Mouse (Mus musculus): ENCODE measurements around the gene Thra. TPM values are rescaled to one million over a fixed set of nuclear protein-coding genes. Genes with fewer than 3 reads are reported as not detected.
"Not testable (repeated sequence)": the region's sequence is repeated elsewhere in the genome, so short reads cannot be mapped to it uniquely, and the experiment has no call there.

The Thra gene
- total and polyA plus RNA-seq, 3 experiments = 20.1 to 68.0 (median 33.1) TPM

DNA sequence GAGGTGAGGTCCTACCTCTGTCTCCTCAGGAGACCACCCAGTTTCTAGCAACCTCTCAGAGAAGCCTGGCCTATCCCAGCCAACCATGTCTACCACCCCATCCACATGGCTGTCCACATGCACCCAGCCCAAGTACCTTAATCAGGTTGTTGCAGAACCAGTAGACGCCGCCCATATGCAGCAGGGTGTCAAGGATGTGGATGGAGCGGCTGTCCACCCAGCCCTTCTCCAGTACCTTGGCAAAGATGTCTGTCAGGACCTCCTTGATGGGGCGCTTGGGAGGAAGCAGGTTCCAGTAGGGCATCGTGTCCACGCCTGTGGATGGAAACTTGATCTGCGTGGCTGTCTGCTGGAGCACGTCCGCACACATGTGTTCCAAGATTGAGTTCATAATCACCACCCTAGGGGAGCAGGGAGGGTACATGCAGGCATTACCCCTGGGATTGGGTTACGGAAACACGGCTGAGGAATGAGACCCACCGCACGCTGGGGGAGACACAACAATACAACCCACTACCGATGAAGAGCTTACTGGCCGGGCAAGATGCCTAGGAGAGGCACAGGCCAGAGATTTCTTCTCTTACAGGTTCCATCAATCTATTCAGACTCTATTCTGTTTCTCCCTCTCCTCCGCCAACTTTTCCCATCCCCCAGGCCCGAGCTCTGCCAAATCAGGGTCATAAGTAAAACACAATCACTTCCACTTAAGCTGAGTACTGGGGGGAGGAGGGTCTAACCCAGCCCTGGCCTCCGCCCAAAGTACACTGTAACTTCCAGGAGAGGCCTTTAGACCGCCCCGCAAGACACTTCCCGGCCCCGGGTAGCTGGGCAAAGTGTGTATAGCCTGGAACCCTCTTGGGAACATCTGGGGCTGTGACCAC, 32.8 kb upstream of the Thra start:
- no peak overlapping the region for H3K4me3 ChIP-seq (ENCODE audit: low read depth, low read length)
- H3K4me1 ChIP-seq (ENCODE audit: insufficient read depth, low read depth, low read length) = peaks cover 26% of the 10 kb centered on the region
- H3K9me3 ChIP-seq (replicated peaks) = no peaks in the 10 kb centered on the region
- H3K27me3 ChIP-seq (ENCODE audit: insufficient read depth, low read length) = peaks cover under 1% of the 10 kb centered on the region; the same call in 1 of the 2 replicates
- ATAC-seq (ENCODE audit: extremely low read depth, insufficient number of reproducible peaks, low FRiP score, poor library complexity, severe bottlenecking) = no peak
- no peak for DNase-seq (ENCODE audit: low spot score)
- peaks cover 91% of the 10 kb centered on the region for H3K36me3 ChIP-seq (replicated peaks)
- TF ChIP-seq CTCF (IDR thresholded peaks at IDR 0.05; ENCODE audit: low read depth, low read length) (no peak), GATA2 (IDR thresholded peaks at IDR 0.05; ENCODE audit: borderline replicate concordance, low read depth, low read length) (no peak), TAL1 (conservative IDR thresholded peaks at IDR 0.05; ENCODE audit: low read depth, low read length) (no peak)

GRCm38 (mm10) chr11:98708282-98708956, 32.0 kb upstream of the Thra start:
- Histone ChIP-seq H3K4me1 (ENCODE audit: insufficient read depth, low read depth, low read length) (peaks cover 25% of the 10 kb centered on the region), H3K4me3 (ENCODE audit: low read depth, low read length) (no peak overlapping the region), H3K36me3 (replicated peaks) (peaks cover 97% of the 10 kb centered on the region), H3K27me3 (ENCODE audit: insufficient read depth, low read length) (no peaks in the 10 kb centered on the region), H3K9me3 (replicated peaks) (no peaks in the 10 kb centered on the region)
- DNase-seq (ENCODE audit: low spot score) (no peak), ATAC-seq (ENCODE audit: extremely low read depth, insufficient number of reproducible peaks, low FRiP score, poor library complexity, severe bottlenecking) (no peak)
- TF ChIP-seq GATA2 (IDR thresholded peaks at IDR 0.05; ENCODE audit: borderline replicate concordance, low read depth, low read length) = no peak
- no peak for TF ChIP-seq TAL1 (conservative IDR thresholded peaks at IDR 0.05; ENCODE audit: low read depth, low read length)
- no peak for TF ChIP-seq GATA1 (IDR thresholded peaks at IDR 0.05; ENCODE audit: borderline replicate concordance, low read length)
- no peak for TF ChIP-seq CTCF (IDR thresholded peaks at IDR 0.05; ENCODE audit: low read depth, low read length)
- no peak for TF ChIP-seq POLR2AphosphoS5 (IDR thresholded peaks at IDR 0.05; ENCODE audit: insufficient replicate concordance, low read depth, low read length)

DNA sequence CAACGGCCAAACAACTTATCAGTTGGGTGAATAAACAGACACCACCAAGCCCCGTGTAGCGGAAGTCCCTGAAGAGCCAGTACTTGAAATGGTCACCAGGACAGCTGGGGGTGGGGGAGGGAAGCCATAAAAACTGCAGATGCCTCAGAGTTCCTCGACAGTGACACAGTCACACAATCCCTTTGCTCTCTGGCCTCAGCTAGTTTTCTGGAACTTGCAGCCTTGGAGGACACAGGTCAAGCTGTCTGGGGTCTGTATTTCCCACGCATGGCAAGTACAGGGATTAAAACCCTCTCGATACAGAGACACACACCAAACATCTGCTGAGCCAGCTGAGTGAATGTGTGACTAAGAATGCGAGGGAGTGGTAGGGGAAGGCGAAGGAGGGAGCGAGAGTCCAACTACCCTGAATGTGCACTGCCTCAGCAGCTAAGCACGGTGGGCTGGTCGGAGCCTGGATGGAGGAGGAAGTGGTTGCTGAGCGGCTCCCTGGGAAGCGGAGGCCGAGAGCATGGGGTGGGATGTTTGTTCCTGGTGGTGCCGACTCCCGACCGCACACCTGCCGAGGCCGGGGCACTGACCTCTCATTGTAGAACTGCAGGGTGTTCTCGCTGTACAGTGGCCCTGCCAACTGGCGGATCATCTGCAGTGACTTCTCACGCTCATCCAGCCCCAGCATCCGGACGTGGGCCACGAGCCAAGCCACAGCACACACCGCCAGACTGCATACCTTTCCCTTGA, 31.3 kb upstream of the Thra start:
- TF ChIP-seq CTCF (IDR thresholded peaks at IDR 0.05; ENCODE audit: low read depth, low read length) (no peak), GATA2 (IDR thresholded peaks at IDR 0.05; ENCODE audit: borderline replicate concordance, low read depth, low read length) (no peak), POLR2AphosphoS5 (IDR thresholded peaks at IDR 0.05; ENCODE audit: insufficient replicate concordance, low read depth, low read length) (no peak), GATA1 (IDR thresholded peaks at IDR 0.05; ENCODE audit: borderline replicate concordance, low read length) (no peak), TAL1 (conservative IDR thresholded peaks at IDR 0.05; ENCODE audit: low read depth, low read length) (no peak)
- peaks cover 22% of the 10 kb centered on the region for H3K4me1 ChIP-seq (ENCODE audit: insufficient read depth, low read depth, low read length)
- peaks cover 97% of the 10 kb centered on the region for H3K36me3 ChIP-seq (replicated peaks)
- no peak for DNase-seq (ENCODE audit: low spot score)
- H3K4me3 ChIP-seq (ENCODE audit: low read depth, low read length) = no peak overlapping the region
- no peaks in the 10 kb centered on the region for H3K9me3 ChIP-seq (replicated peaks)
- no peaks in the 10 kb centered on the region for H3K27me3 ChIP-seq (ENCODE audit: insufficient read depth, low read length)
- no peak for ATAC-seq (ENCODE audit: extremely low read depth, insufficient number of reproducible peaks, low FRiP score, poor library complexity, severe bottlenecking)

- Histone ChIP-seq H3K36me3 (replicated peaks) (peaks cover 97% of the 10 kb centered on the region), H3K4me1 (ENCODE audit: insufficient read depth, low read depth, low read length) (peaks cover 21% of the 10 kb centered on the region), H3K4me3 (ENCODE audit: low read depth, low read length) (no peak overlapping the region), H3K27me3 (ENCODE audit: insufficient read depth, low read length) (no peaks in the 10 kb centered on the region), H3K9me3 (replicated peaks) (no peaks in the 10 kb centered on the region)
- peak; percentile 28; the same call in 1 of the 2 replicates for ATAC-seq (ENCODE audit: extremely low read depth, insufficient number of reproducible peaks, low FRiP score, poor library complexity, severe bottlenecking)
- TF ChIP-seq GATA1 (IDR thresholded peaks at IDR 0.05; ENCODE audit: borderline replicate concordance, low read length) (no peak), CTCF (IDR thresholded peaks at IDR 0.05; ENCODE audit: low read depth, low read length) (peak; percentile 95)
- peak; percentile 76 for DNase-seq (ENCODE audit: low spot score)
These were observed 29.9 kb upstream of the Thra start for GRCm38 (mm10) chr11:98710416-98711045.

GRCm38 (mm10) chr11:98711046-98711434, 29.4 kb upstream of the Thra start:
- Histone ChIP-seq H3K9me3 (replicated peaks) (no peaks in the 10 kb centered on the region), H3K36me3 (replicated peaks) (peaks cover 97% of the 10 kb centered on the region), H3K4me1 (ENCODE audit: insufficient read depth, low read depth, low read length) (peaks cover 22% of the 10 kb centered on the region), H3K4me3 (ENCODE audit: low read depth, low read length) (no peak overlapping the region), H3K27me3 (ENCODE audit: insufficient read depth, low read length) (no peaks in the 10 kb centered on the region)
- no peak for DNase-seq (ENCODE audit: low spot score)
- TF ChIP-seq CTCF (IDR thresholded peaks at IDR 0.05; ENCODE audit: low read depth, low read length) (no peak), GATA2 (IDR thresholded peaks at IDR 0.05; ENCODE audit: borderline replicate concordance, low read depth, low read length) (no peak), POLR2AphosphoS5 (IDR thresholded peaks at IDR 0.05; ENCODE audit: insufficient replicate concordance, low read depth, low read length) (no peak), TAL1 (conservative IDR thresholded peaks at IDR 0.05; ENCODE audit: low read depth, low read length) (no peak), GATA1 (IDR thresholded peaks at IDR 0.05; ENCODE audit: borderline replicate concordance, low read length) (no peak)
- ATAC-seq (ENCODE audit: extremely low read depth, insufficient number of reproducible peaks, low FRiP score, poor library complexity, severe bottlenecking) = no peak

DNA sequence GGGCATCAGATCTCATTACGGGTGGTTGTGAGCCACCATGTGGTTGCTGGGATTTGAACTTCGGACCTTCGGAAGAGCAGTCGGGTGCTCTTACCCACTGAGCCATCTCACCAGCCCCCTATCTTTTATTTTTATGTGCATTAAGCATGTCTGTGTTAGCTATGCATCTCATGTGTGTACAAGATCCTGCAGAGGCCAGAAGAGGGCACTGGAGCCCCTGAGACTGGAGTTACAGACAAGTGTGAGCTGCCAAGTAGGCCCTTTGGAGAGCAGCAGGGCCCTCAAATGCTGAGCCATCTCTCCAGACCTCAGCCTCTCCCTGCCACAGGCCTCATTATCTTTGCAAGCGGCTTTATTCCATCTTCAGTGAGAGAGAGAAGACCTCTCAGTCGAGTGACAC, 28.4 kb upstream of the Thra start:
- DNase-seq (ENCODE audit: low spot score); H3K27me3 ChIP-seq (ENCODE audit: insufficient read depth, low read length); ATAC-seq (ENCODE audit: extremely low read depth, insufficient number of reproducible peaks, low FRiP score, poor library complexity, severe bottlenecking); H3K4me3 ChIP-seq (ENCODE audit: low read depth, low read length); H3K9me3 ChIP-seq (replicated peaks): not testable (repeated sequence)
- H3K4me1 ChIP-seq (ENCODE audit: insufficient read depth, low read depth, low read length) = peaks cover 27% of the 10 kb centered on the region
- peaks cover 97% of the 10 kb centered on the region for H3K36me3 ChIP-seq (replicated peaks)

Data from G1E (cell line).